Mouse (Mus musculus) hindbrain, embryonic 11.5 days (tissue): ENCODE results near the gene Dgki. TPM values are rescaled to one million over a fixed set of nuclear protein-coding genes. Genes with fewer than 3 reads are reported as not detected.
"Not testable (repeated sequence)": the region's sequence is repeated elsewhere in the genome, so short reads cannot be mapped to it uniquely, and the experiment has no call there.

Experiments used
- ATAC-seq: fragments of 200-750 bp; cut with Nextera tagmentation; 2 replicates; pipeline ENCODE4 v1.8.0; 2017; ENCODE audit warnings: mild to moderate bottlenecking, moderate TSS enrichment, moderate library complexity; ENCODE audit not compliant: low FRiP score
- DNase-seq: peaks from one replicate; pipeline ENCODE4 v3.0.0-alpha.2; 2015; ENCODE audit warnings: low spot score
- H3K27ac ChIP-seq: fragments of 300-500 bp; sonication (generic); 2 replicates; pipeline ENCODE4 v1.5.1; 2014; ENCODE audit warnings: mild to moderate bottlenecking, low read depth, low read length
- H3K27me3 ChIP-seq: fragments of 300-500 bp; sonication (generic); 2 replicates; pipeline ENCODE4 v1.6.1; 2014; ENCODE audit warnings: mild to moderate bottlenecking, low read length, moderate library complexity, mixed read lengths; ENCODE audit not compliant: control insufficient read depth, insufficient read depth
- H3K36me3 ChIP-seq: fragments of 300-500 bp; sonication (generic); 2 replicates; pipeline ENCODE4 v1.6.1; 2014; ENCODE audit warnings: mild to moderate bottlenecking, low read length, moderate library complexity, mixed read lengths; ENCODE audit not compliant: control insufficient read depth, insufficient read depth
- H3K4me1 ChIP-seq: fragments of 300-500 bp; sonication (generic); replicated peaks from 2 replicates; pipeline ENCODE4 v1.6.1; 2014; ENCODE audit warnings: low read length, mixed read lengths; ENCODE audit not compliant: control insufficient read depth, insufficient read depth
- H3K4me2 ChIP-seq: fragments of 300-500 bp; sonication (generic); replicated peaks from 2 replicates; pipeline ENCODE4 v1.6.1; 2014; ENCODE audit warnings: mild to moderate bottlenecking, low read depth, low read length
- H3K4me3 ChIP-seq: fragments of 300-500 bp; sonication (generic); 2 replicates; pipeline ENCODE4 v1.5.1; 2014; ENCODE audit warnings: low read depth, low read length
- H3K9ac ChIP-seq: fragments of 300-500 bp; sonication (generic); 2 replicates; pipeline ENCODE4 v1.6.1; 2014; ENCODE audit warnings: low read depth, low read length
- H3K9me3 ChIP-seq: fragments of 300-500 bp; sonication (generic); 2 replicates; pipeline ENCODE4 v1.6.1; 2016; ENCODE audit warnings: low read length; ENCODE audit not compliant: control insufficient read depth
- WGBS: fragments of 180-500 bp; shearing (Covaris S2); extraction: QIAGEN DNeasy Blood & Tissue Kit; methylation state at CpG from one replicate; pipeline ENCODE4 v1.1.7; 2014; 5-methylcytosine and 5-hydroxymethylcytosine counted together
- polyA plus RNA-seq: library from polyadenylated mRNA; unstranded; fragments of >200 nt; fragmentation: Nextera tagmentation; extraction: Ambion mirVana; gene quantifications from 2 replicates; pipeline ENCODE4 v1.2.1, GENCODE M21; 2014

Gene Dgki
- polyA plus RNA-seq, 1 experiment from 2014 or later = 2.6 TPM

DNA sequence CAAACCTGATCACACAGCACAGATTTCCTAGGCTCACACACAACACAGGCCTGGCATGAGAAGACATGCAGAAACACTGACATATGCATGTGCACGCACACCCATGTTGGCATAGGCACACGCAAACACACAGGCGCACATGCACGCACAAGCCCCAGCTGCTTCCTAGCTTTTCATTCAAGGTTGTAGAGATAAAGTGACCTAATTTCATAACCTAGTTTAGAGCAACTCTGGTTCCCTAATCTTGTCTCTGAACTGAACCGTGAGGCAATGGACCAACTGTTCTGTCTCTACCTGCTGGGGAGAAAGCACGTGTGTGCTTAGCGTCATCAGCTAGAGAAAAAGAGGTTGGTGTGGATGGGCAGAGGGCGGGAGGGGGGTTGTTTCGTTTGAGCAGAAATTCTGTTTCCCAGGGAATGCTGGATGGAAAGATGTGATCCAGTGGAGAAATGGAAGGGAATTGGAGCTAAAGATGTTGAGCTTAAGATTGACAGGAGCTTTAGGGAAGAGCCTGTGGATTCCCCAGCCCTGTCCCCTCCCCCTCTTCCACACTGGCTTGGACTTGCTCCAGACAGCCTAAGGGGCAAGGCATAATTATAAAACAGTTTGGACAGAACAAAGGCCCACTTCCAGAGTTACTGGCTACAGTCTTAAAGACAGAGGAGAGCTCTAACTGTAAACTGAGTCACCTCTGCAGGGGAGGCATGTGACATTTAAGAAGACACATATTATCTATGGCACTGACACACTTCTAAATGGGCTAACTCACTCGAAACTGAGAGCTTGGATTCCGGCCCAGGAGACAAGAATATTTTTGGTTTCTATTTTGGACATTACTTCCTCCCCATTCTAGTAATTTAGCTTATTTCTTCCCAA is 156.8 kb downstream of the Dgki start:
- WGBS = 88% methylated on average over 11 of the region's 11 CpGs
- Histone ChIP-seq H3K9me3 (no peaks in the 10 kb centered on the region), H3K4me2 (no peak overlapping the region), H3K4me3 (no peak overlapping the region), H3K27me3 (no peaks in the 10 kb centered on the region), H3K36me3 (no peaks in the 10 kb centered on the region), H3K9ac (no peak overlapping the region), H3K27ac (no peak overlapping the region), H3K4me1 (no peaks in the 10 kb centered on the region)
- DNase-seq (no peak), ATAC-seq (no peak)

DNA sequence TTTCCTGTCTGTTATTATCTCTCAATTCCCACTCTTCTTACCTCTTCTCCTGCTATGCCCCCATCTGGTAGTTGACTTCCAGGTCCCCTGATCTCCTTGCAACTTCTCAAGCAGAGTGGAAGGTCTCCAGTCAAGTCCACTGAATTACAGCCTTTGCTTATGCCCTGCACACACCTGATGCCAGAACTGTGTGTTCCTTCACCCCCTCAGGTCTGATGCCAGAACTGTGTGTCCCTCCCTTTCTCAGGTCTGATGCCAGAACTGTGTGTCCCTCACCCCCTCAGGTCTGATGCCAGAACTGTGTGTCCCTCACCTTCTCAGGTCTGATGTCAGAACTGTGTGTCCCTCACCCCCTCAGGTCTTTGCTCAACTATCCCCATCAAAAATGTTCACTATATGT is 161.2 kb downstream of the Dgki start:
- Histone ChIP-seq H3K36me3 (no peaks in the 10 kb centered on the region), H3K27ac (no peak overlapping the region), H3K9ac (no peak overlapping the region), H3K27me3 (no peaks in the 10 kb centered on the region), H3K4me1 (no peaks in the 10 kb centered on the region), H3K4me2 (no peak overlapping the region), H3K9me3 (no peaks in the 10 kb centered on the region), H3K4me3 (no peak overlapping the region)
- ATAC-seq = no peak
- DNase-seq = no peak

DNA sequence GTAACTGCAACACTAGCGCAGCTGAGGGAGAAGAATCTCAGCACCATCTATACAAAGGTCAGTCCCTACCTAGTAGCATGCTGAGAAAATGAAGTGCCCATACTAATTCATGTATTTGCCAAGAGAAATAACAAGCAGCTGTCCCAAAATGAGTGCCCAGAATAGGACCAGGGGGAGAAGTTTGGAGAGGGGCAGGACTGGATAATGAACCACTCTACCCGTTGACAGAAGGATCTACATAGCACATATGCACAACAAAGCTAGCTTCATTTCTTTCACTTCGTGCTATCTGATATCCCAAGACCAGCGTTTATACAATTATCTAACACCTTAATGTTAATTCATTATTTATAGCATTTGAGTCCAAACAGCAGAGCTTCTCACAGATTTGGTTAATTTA is 168.7 kb downstream of the Dgki start:
- Histone ChIP-seq H3K4me2 (no peak overlapping the region), H3K9ac (no peak overlapping the region), H3K9me3 (no peaks in the 10 kb centered on the region), H3K4me3 (no peak overlapping the region), H3K36me3 (no peaks in the 10 kb centered on the region), H3K4me1 (no peaks in the 10 kb centered on the region), H3K27me3 (no peaks in the 10 kb centered on the region), H3K27ac (no peak overlapping the region)
- WGBS = 92% methylated on average over 4 of the region's 4 CpGs
- ATAC-seq (no peak), DNase-seq (no peak)

DNA sequence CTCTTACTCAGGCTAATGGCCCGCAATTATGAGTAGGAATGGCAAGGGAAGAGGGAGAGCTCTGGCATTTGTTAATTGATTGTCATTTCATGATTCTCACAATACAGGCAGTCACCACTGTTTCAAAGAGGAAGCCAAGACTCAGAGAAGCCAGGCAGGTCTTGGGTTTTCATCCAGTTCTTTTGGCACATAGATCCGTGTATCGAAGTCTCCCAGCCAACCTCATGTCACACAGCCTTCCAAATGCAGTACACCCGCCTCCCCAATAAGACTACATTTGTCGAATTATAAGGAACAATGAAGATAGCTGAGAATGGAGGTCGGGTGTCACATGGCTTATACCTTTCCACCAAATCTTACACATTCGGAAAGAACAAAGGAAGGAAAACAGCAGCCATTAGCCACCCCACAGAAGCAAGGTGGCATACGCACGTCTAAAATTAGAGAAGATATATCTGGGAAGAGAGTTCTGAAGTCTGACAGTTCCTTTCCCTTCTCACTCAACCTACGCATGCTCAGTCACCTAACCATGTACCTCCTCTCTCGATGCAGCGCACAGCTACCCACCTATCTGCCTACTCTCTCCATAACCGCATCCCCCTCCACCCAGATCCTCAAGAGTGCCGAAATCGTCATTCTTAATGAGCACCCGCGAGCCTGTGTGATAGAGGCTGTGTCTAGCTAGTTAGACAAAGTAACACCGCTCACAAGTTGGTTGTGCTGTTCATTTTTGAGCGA is 179.4 kb downstream of the Dgki start:
- WGBS = 92% methylated on average over 19 of the region's 19 CpGs
- Histone ChIP-seq H3K9me3 (no peaks in the 10 kb centered on the region), H3K4me2 (no peak overlapping the region), H3K27me3 (no peaks in the 10 kb centered on the region), H3K36me3 (no peaks in the 10 kb centered on the region), H3K4me3 (no peak overlapping the region), H3K27ac (no peak overlapping the region), H3K4me1 (no peaks in the 10 kb centered on the region), H3K9ac (no peak overlapping the region)
- DNase-seq = no peak
- ATAC-seq = no peak

DNA sequence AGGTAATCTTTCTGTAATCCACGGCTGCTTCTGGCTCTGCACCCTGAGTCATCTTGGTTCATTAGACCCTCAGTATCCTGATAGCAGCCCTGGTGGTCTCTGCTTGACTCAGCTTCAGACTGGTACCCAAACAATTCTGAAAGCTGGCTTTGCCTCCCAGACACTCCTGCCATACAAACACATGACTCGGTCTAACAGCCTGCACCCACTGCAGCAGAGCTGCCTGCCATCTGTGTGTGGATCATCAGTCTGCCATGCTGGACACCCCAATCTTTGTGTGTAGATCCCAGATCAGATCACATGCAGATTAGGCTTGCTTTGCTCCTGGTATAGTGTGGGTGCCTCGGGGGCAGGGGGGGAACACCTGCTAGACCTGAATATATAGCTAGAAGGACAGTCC is 180.8 kb downstream of the Dgki start:
- Histone ChIP-seq H3K4me1 (no peaks in the 10 kb centered on the region), H3K9me3 (no peaks in the 10 kb centered on the region), H3K4me3 (no peak overlapping the region), H3K9ac (no peak overlapping the region), H3K27ac (no peak overlapping the region), H3K4me2 (no peak overlapping the region), H3K27me3 (no peaks in the 10 kb centered on the region), H3K36me3 (no peaks in the 10 kb centered on the region)
- ATAC-seq (no peak), DNase-seq (no peak)
- 85% methylated on average over 3 of the region's 3 CpGs for WGBS

DNA sequence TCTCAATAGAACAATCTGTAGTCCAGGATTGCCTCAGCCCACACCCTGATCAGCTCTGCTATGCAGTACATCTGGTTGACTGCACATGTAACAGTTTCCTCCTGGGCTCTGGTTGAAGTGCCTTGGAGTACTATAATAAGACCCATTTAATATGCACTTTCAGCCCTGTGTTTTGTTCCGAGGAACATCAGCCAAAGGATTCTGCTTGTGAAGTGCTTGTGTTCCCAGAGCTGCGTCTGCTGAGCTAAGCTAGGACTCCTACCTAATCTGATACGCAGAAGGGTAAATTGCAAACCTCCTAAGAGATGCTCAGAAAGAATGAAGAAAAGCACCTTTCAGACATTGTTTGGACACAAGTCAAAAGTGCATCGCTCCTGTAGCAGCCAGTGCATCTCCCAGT is 186.9 kb downstream of the Dgki start:
- no peak overlapping the region for H3K9ac ChIP-seq
- 91% methylated on average over 4 of the region's 4 CpGs for WGBS
- ATAC-seq = no peak

DNA sequence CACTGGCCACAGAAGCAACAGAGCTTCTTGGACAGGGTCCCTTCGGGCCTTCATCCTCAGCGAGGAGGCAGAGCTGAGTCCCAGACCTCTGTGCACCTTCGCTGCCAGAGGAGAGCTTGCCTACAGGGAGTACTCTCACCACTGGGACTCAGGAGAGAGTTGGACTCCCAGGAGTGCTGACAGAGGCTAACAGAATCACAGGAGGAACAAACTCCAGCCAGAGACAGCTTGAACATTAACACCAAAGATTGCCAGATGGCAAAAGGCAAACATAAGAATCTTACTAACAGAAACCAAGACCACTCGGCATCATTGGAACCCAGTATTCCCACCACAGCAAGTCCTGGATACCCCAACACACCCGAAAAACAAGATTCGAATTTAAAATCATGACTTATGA is 193.7 kb downstream of the Dgki start:
- not testable (repeated sequence) for H3K9me3 ChIP-seq, DNase-seq, H3K36me3 ChIP-seq, H3K27me3 ChIP-seq, H3K27ac ChIP-seq, H3K9ac ChIP-seq, H3K4me2 ChIP-seq, H3K4me1 ChIP-seq, ATAC-seq, H3K4me3 ChIP-seq
- 93% methylated on average over 6 of the region's 6 CpGs for WGBS

More for the DNA sequence above, 186.9 kb downstream of the Dgki start:
- H3K4me3 ChIP-seq = no peak overlapping the region
- H3K9me3 ChIP-seq = no peaks in the 10 kb centered on the region
- no peaks in the 10 kb centered on the region for H3K36me3 ChIP-seq
- DNase-seq = no peak
- H3K4me1 ChIP-seq = no peaks in the 10 kb centered on the region
- H3K4me2 ChIP-seq = no peak overlapping the region
- no peak overlapping the region for H3K27ac ChIP-seq
- no peaks in the 10 kb centered on the region for H3K27me3 ChIP-seq

DNA sequence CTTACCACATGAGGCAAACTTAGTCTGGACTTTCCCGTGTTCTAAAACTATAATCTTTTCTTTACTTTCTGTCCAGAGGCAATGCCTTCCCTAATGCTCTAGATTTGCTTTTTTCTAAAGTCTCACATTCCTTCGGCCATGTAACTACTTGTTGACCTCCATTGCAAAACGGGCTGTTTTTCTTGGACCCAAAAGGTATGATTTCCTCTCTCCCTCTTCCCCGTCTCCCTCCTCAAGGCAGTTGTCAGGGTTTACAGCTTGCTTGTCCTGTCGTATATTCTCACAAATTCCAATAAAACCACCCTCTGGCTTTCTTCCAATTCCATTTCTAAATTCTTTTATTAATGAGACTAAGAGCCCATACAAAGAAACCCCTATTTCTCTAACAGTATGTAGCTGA is 199.6 kb downstream of the Dgki start:
- Histone ChIP-seq H3K9ac (no peak overlapping the region), H3K27me3 (no peaks in the 10 kb centered on the region), H3K4me2 (no peak overlapping the region), H3K36me3 (no peaks in the 10 kb centered on the region), H3K9me3 (no peaks in the 10 kb centered on the region), H3K27ac (no peak overlapping the region), H3K4me3 (no peak overlapping the region), H3K4me1 (no peaks in the 10 kb centered on the region)
- ATAC-seq (no peak), DNase-seq (no peak)
- 86% methylated on average over 5 of the region's 5 CpGs for WGBS
